In the genomic region with DNA sequence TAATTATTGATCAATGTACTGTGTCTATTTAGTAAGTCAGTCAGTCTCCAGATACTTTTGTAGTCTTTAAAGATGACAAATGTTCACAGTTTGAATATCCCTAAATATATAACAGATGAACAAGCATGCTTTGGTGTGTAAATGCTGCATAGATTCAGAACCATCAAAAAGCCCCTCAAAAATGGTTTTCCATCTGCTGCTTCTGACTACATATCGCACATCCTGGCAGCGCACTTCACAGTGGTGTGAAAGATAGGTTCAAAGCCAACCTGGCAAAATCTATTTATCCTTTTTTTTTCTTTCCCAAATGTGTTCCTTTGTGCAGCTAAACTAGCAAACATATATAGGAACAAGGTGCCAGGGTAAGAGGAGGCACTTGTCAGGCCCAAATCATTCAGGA, we compare ENCODE assay signal across 16 mouse cellular contexts.
"Had no signal": no experiment of that assay in that cellular context is flagged by ENCODE, and none has a peak within 500 bp of the region (broad histone marks: within the 10 kb centered on the region; RNA-seq: fewer than 3 reads in every experiment).

No protein-coding gene starts in this region.

- H3K9me3 ChIP-seq: lung, embryonic 15.5 days; megakaryocyte, embryonic 14.5 days; midbrain, embryonic 13.5 days; midbrain, embryonic 15.5 days; neural tube, embryonic 12.5 days had no signal

- H3K4me2 ChIP-seq: lung, embryonic 15.5 days; midbrain, embryonic 11.5 days; midbrain, embryonic 13.5 days; midbrain, embryonic 15.5 days; neural tube, embryonic 12.5 days had no signal

- H3K27ac ChIP-seq: lung, embryonic 15.5 days; macrophage; midbrain, embryonic 13.5 days; midbrain, embryonic 15.5 days; neural tube, embryonic 12.5 days had no signal

- DNase-seq: liver, postnatal 0 days; lung, adult 2 months; lung, postnatal 14 days; lung, postnatal 36 days; right cerebral cortex, postnatal 14 days; thymus, adult 18-20 months; thymus, postnatal 14 days; thymus, postnatal 36 days had no signal

- ATAC-seq: liver, postnatal 0 days; lung, postnatal 0 days; midbrain, embryonic 13.5 days; midbrain, embryonic 15.5 days had no signal

- H3K36me3 ChIP-seq: lung, embryonic 15.5 days; midbrain, embryonic 13.5 days; midbrain, embryonic 15.5 days; neural tube, embryonic 12.5 days had no signal

- H3K9ac ChIP-seq: liver, postnatal 0 days; lung, embryonic 15.5 days; midbrain, embryonic 13.5 days; midbrain, embryonic 15.5 days; neural tube, embryonic 12.5 days had no signal

- H3K27me3 ChIP-seq: lung, embryonic 15.5 days; megakaryocyte, embryonic 14.5 days; midbrain, embryonic 13.5 days; midbrain, embryonic 15.5 days; neural tube, embryonic 12.5 days had no signal

- H3K4me3 ChIP-seq: lung, embryonic 15.5 days; megakaryocyte, embryonic 14.5 days; midbrain, embryonic 13.5 days; midbrain, embryonic 15.5 days; neural tube, embryonic 12.5 days had no signal

- H3K4me1 ChIP-seq: lung, embryonic 15.5 days; megakaryocyte, embryonic 14.5 days; midbrain, embryonic 13.5 days; midbrain, embryonic 15.5 days; neural tube, embryonic 12.5 days had no signal
